Mouse (Mus musculus) cerebellum, adult 9-10 months (tissue): ENCODE data around the gene Hoxd13.

Experiments
- DNase-seq: peaks from one replicate; pipeline ENCODE4 v3.0.0; 2022

Gene Hoxd13

GRCm38 (mm10) chr2:74663291-74663925 lies 4.7 kb upstream of the Hoxd13 start:
- DNase-seq = no peak

- no peak for DNase-seq
Observed at GRCm38 (mm10) chr2:74666411-74666810, 1.7 kb upstream of the Hoxd13 start.

GRCm38 (mm10) chr2:74667191-74667841 lies 794 bp upstream of the Hoxd13 start:
- DNase-seq = no peak

- DNase-seq = no peak
Observed at GRCm38 (mm10) chr2:74668370-74669229, 490 bp downstream of the Hoxd13 start.

GRCm38 (mm10) chr2:74669230-74669578 lies 1.1 kb downstream of the Hoxd13 start:
- no peak for DNase-seq

GRCm38 (mm10) chr2:74669650-74670235 lies 1.6 kb downstream of the Hoxd13 start:
- DNase-seq = no peak

GRCm38 (mm10) chr2:74670632-74671188 lies 2.6 kb downstream of the Hoxd13 start:
- no peak for DNase-seq

GRCm38 (mm10) chr2:74671847-74672246 lies 3.7 kb downstream of the Hoxd13 start:
- DNase-seq = no peak

- DNase-seq = no peak
Observed at GRCm38 (mm10) chr2:74672481-74673362, 4.6 kb downstream of the Hoxd13 start.

GRCm38 (mm10) chr2:74673835-74674425 lies 5.8 kb downstream of the Hoxd13 start:
- no peak for DNase-seq

GRCm38 (mm10) chr2:74674881-74675665 lies 7.0 kb downstream of the Hoxd13 start, which contains the start of gene Hoxd12:
Gene Hoxd12 (plus strand): TSS chr2:74675013.
- DNase-seq = no peak

GRCm38 (mm10) chr2:74675666-74676282 lies 7.7 kb downstream of the Hoxd13 start:
- DNase-seq = no peak

GRCm38 (mm10) chr2:74676376-74677052 lies 8.4 kb downstream of the Hoxd13 start:
- no peak for DNase-seq

- DNase-seq = no peak
Observed at GRCm38 (mm10) chr2:74677106-74677505, 9.0 kb downstream of the Hoxd13 start.

- DNase-seq = no peak
Observed at GRCm38 (mm10) chr2:74678891-74679595, 10.9 kb downstream of the Hoxd13 start, which contains the start of gene Hoxd11. Gene Hoxd11 (plus strand): TSS chr2:74679557.

- no peak for DNase-seq
Observed at GRCm38 (mm10) chr2:74679596-74679971, 11.5 kb downstream of the Hoxd13 start.

- no peak for DNase-seq
Observed at GRCm38 (mm10) chr2:74679980-74680379, 11.9 kb downstream of the Hoxd13 start.

GRCm38 (mm10) chr2:74680561-74681398 lies 12.7 kb downstream of the Hoxd13 start:
- no peak for DNase-seq
